Mouse (Mus musculus): ENCODE measurements around the gene Cmip. TPM values are rescaled to one million over a fixed set of nuclear protein-coding genes. Genes with fewer than 3 reads are reported as not detected.

The Cmip gene
- polyA plus RNA-seq, 1 experiment from 2014 or later = 106 TPM

DNA sequence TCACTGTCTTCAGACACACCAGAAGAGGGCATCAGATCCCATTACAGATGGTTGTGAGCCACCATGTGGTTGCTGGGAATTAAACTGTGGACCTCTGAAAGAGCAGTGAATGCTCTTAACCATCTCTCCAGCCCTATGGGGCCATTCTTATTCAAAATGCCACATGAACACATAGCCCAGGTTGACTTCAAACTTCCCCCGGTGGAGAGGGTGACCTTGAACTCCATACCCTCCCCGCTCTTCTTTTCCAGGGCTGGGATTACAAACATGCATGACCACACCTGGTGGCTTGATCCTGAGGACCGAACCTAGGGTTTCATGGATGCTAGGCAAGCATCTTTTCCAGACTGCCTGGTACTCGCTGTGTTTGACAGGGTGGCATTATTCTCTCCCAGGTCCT is 20.3 kb upstream of the Cmip start:
- no peaks in the 10 kb centered on the region for H3K36me3 ChIP-seq (ENCODE audit: control insufficient read depth, insufficient read depth, low read length)
- H3K4me1 ChIP-seq (ENCODE audit: control insufficient read depth, insufficient read depth, low read length) = no peaks in the 10 kb centered on the region
- DNase-seq = no peak
- H3K9ac ChIP-seq (replicated peaks; ENCODE audit: low read length) = no peak overlapping the region
- no peak for ATAC-seq (ENCODE audit: low FRiP score, low TSS enrichment)
- 90% methylated on average over 4 of the region's 4 CpGs for WGBS
- no peak overlapping the region for H3K4me2 ChIP-seq (ENCODE audit: low read length)
- H3K27ac ChIP-seq (replicated peaks; ENCODE audit: low read depth, low read length) = no peak overlapping the region
- H3K9me3 ChIP-seq (ENCODE audit: control insufficient read depth, low read length) = no peaks in the 10 kb centered on the region
- H3K27me3 ChIP-seq (ENCODE audit: control insufficient read depth, insufficient read depth, low read length) = no peaks in the 10 kb centered on the region
- no peak overlapping the region for H3K4me3 ChIP-seq (replicated peaks; ENCODE audit: low read depth, low read length)

DNA sequence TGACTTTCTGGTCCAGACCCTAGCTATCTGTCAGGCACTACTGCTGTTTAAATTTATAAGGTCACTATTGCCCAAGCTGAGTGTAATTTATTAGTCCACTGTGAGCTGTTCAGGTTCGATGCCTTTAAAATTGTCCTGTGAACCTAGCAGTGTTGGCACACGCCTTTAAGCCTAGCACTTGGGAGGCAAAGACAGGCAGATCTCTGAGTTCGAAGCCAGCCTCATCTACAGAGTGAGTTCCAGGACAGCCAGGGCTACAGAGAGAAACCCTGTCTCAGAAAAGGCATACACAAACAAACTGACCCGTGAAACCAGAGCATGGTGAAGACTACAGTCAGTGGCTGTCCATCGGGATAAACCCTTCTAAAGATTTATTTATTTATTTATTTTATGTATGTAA is 16.5 kb upstream of the Cmip start:
- H3K9me3 ChIP-seq (ENCODE audit: control insufficient read depth, low read length) = no peaks in the 10 kb centered on the region
- ATAC-seq (ENCODE audit: low FRiP score, low TSS enrichment) (no peak), DNase-seq (no peak)
- no peaks in the 10 kb centered on the region for H3K36me3 ChIP-seq (ENCODE audit: control insufficient read depth, insufficient read depth, low read length)
- 93% methylated on average over 5 of the region's 5 CpGs for WGBS
- no peak overlapping the region for H3K4me2 ChIP-seq (ENCODE audit: low read length)
- no peak overlapping the region for H3K9ac ChIP-seq (replicated peaks; ENCODE audit: low read length)
- H3K27ac ChIP-seq (replicated peaks; ENCODE audit: low read depth, low read length) = no peak overlapping the region
- no peaks in the 10 kb centered on the region for H3K27me3 ChIP-seq (ENCODE audit: control insufficient read depth, insufficient read depth, low read length)
- H3K4me1 ChIP-seq (ENCODE audit: control insufficient read depth, insufficient read depth, low read length) = no peaks in the 10 kb centered on the region
- no peak overlapping the region for H3K4me3 ChIP-seq (replicated peaks; ENCODE audit: low read depth, low read length)

DNA sequence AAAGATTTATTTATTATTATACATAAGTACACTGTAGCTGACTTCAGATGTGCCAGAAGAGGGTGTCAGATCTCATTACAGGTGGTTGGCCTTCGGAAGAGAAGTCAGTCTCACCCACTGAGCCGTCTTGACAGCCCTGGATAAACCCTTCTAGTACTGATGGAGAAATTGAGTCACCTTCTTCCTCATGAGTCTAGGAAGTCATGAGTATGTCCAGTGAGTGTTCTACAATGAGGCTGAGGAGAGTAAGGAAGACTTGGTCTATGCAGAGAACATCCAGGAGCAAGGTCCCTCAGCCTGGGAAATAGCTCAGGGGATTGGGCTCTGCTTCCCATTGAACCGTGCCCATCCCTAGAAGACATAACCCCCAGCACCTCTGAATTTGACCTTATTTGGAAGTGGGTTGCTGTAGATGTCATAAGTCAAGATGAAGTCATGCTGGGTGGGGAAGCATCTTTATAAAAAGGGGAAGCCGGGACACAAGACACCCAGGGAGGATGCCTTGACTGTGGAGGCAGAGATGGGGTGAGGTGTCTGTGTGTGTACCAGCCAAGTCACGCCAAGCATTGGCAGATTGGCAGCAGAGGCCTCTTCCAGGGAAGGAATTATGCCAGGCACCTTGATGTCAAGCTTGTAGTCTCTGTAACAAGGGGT is 15.9 kb upstream of the Cmip start:
- Histone ChIP-seq H3K4me3 (replicated peaks; ENCODE audit: low read depth, low read length) (no peak overlapping the region), H3K4me2 (ENCODE audit: low read length) (no peak overlapping the region), H3K4me1 (ENCODE audit: control insufficient read depth, insufficient read depth, low read length) (no peaks in the 10 kb centered on the region), H3K27me3 (ENCODE audit: control insufficient read depth, insufficient read depth, low read length) (no peaks in the 10 kb centered on the region), H3K9me3 (ENCODE audit: control insufficient read depth, low read length) (no peaks in the 10 kb centered on the region), H3K36me3 (ENCODE audit: control insufficient read depth, insufficient read depth, low read length) (no peaks in the 10 kb centered on the region), H3K27ac (replicated peaks; ENCODE audit: low read depth, low read length) (no peak overlapping the region), H3K9ac (replicated peaks; ENCODE audit: low read length) (no peak overlapping the region)
- no peak for DNase-seq
- no peak for ATAC-seq (ENCODE audit: low FRiP score, low TSS enrichment)
- 82% methylated on average over 5 of the region's 5 CpGs for WGBS

DNA sequence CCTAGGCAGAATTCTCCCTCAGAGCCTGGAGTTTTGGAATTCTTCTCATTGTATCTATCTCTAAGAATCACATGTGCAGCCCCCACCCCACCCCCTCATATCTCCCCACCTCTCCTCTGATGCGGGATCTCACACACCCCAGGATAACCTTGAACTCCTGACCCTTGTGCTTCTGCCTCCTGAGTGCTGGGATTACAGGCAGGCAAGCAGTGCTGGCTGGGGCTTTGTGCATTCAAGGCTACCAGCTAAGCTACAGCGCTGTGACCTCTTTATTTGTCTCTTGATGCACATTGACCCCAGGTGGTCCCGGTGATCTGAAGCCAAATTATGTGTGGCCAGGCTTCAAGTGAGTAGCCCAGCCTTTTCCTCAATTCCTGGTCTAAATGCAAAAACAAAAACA is 15.0 kb upstream of the Cmip start:
- no peaks in the 10 kb centered on the region for H3K36me3 ChIP-seq (ENCODE audit: control insufficient read depth, insufficient read depth, low read length)
- 14% methylated on average over 3 of the region's 3 CpGs for WGBS
- ATAC-seq (ENCODE audit: low FRiP score, low TSS enrichment) (no peak), DNase-seq (no peak)
- H3K4me2 ChIP-seq (ENCODE audit: low read length) = no peak overlapping the region
- no peak overlapping the region for H3K9ac ChIP-seq (replicated peaks; ENCODE audit: low read length)
- H3K27ac ChIP-seq (replicated peaks; ENCODE audit: low read depth, low read length) = no peak overlapping the region
- no peak overlapping the region for H3K4me3 ChIP-seq (replicated peaks; ENCODE audit: low read depth, low read length)
- no peaks in the 10 kb centered on the region for H3K9me3 ChIP-seq (ENCODE audit: control insufficient read depth, low read length)
- H3K4me1 ChIP-seq (ENCODE audit: control insufficient read depth, insufficient read depth, low read length) = no peaks in the 10 kb centered on the region
- H3K27me3 ChIP-seq (ENCODE audit: control insufficient read depth, insufficient read depth, low read length) = no peaks in the 10 kb centered on the region

DNA sequence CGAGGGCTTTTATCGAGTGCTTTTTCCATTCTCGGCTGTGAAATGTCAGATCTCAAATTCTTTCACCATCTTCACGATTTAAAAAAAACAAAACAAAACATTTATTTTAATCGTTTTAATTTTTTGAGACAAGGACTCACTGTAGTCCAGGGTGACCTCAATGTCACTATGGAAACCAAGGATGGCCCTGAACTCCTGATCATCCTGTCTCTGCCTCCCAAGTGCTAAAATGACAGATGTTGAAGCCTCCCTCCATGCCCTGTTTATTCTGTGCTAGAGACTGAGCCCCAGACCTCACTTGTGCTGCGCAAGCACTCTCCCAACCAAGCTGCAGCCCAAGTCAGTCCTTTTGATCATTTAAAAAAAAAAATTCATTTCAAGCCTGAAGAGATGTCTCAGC is 14.6 kb upstream of the Cmip start:
- no peak for ATAC-seq (ENCODE audit: low FRiP score, low TSS enrichment)
- no peaks in the 10 kb centered on the region for H3K27me3 ChIP-seq (ENCODE audit: control insufficient read depth, insufficient read depth, low read length)

DNA sequence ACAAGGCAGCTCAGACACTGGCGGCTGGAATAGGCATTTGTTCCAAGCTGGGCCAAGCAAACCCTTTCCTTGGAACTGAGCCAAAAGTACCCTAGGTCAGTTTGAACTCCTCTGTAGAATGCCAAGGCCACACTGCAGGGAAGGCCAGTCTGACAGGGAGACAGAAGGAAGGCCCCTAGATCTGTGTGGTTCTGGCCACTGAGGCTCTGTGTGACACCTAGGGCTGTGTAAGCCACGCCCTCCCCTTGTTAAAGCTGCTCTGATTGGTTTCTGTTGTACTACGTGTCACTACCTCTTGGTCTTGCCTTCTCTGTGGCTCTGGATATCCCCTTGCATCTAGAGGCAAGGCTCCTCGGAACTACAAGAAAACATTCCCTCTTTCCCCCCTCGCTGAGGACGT is 12.3 kb upstream of the Cmip start:
- Histone ChIP-seq H3K4me2 (ENCODE audit: low read length) (no peak overlapping the region), H3K4me3 (replicated peaks; ENCODE audit: low read depth, low read length) (no peak overlapping the region), H3K27me3 (ENCODE audit: control insufficient read depth, insufficient read depth, low read length) (no peaks in the 10 kb centered on the region), H3K27ac (replicated peaks; ENCODE audit: low read depth, low read length) (no peak overlapping the region), H3K9ac (replicated peaks; ENCODE audit: low read length) (no peak overlapping the region), H3K9me3 (ENCODE audit: control insufficient read depth, low read length) (no peaks in the 10 kb centered on the region), H3K36me3 (ENCODE audit: control insufficient read depth, insufficient read depth, low read length) (no peaks in the 10 kb centered on the region), H3K4me1 (ENCODE audit: control insufficient read depth, insufficient read depth, low read length) (no peaks in the 10 kb centered on the region)
- 44% methylated on average over 6 of the region's 6 CpGs for WGBS
- DNase-seq (no peak), ATAC-seq (ENCODE audit: low FRiP score, low TSS enrichment) (no peak)

More for the DNA sequence above, 14.6 kb upstream of the Cmip start:
- H3K36me3 ChIP-seq (ENCODE audit: control insufficient read depth, insufficient read depth, low read length) = no peaks in the 10 kb centered on the region
- H3K4me1 ChIP-seq (ENCODE audit: control insufficient read depth, insufficient read depth, low read length) = no peaks in the 10 kb centered on the region
- 77% methylated on average over 6 of the region's 6 CpGs for WGBS
- no peak overlapping the region for H3K9ac ChIP-seq (replicated peaks; ENCODE audit: low read length)
- no peak overlapping the region for H3K27ac ChIP-seq (replicated peaks; ENCODE audit: low read depth, low read length)
- H3K9me3 ChIP-seq (ENCODE audit: control insufficient read depth, low read length) = no peaks in the 10 kb centered on the region
- no peak for DNase-seq
- no peak overlapping the region for H3K4me3 ChIP-seq (replicated peaks; ENCODE audit: low read depth, low read length)
- no peak overlapping the region for H3K4me2 ChIP-seq (ENCODE audit: low read length)

DNA sequence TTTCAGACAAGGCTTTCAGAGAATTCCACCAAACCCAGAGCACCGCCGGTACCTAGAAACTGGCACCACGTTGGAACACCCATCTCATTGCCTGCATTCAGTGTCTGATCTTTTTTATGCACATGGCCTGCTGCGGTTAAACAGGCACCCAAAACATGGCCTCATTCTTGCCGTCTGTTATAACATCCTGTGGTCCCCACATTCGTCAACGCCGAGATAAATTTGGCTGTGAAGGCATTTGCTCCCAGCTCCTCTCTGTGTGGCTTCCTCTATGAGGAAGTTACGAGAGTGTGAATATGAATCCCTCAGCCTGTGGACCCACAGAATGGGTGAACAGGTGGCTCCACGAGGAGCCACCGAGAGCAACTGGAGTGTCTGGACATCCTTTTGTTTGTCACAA is 8.5 kb upstream of the Cmip start:
- no peak overlapping the region for H3K4me3 ChIP-seq (replicated peaks; ENCODE audit: low read depth, low read length)
- DNase-seq (no peak), ATAC-seq (ENCODE audit: low FRiP score, low TSS enrichment) (no peak)
- no peak overlapping the region for H3K4me2 ChIP-seq (ENCODE audit: low read length)
- H3K9ac ChIP-seq (replicated peaks; ENCODE audit: low read length) = no peak overlapping the region
- no peak overlapping the region for H3K27ac ChIP-seq (replicated peaks; ENCODE audit: low read depth, low read length)
- no peaks in the 10 kb centered on the region for H3K9me3 ChIP-seq (ENCODE audit: control insufficient read depth, low read length)
- H3K4me1 ChIP-seq (ENCODE audit: control insufficient read depth, insufficient read depth, low read length) = no peaks in the 10 kb centered on the region
- no peaks in the 10 kb centered on the region for H3K27me3 ChIP-seq (ENCODE audit: control insufficient read depth, insufficient read depth, low read length)
- 91% methylated on average over 11 of the region's 11 CpGs for WGBS
- H3K36me3 ChIP-seq (ENCODE audit: control insufficient read depth, insufficient read depth, low read length) = no peaks in the 10 kb centered on the region

DNA sequence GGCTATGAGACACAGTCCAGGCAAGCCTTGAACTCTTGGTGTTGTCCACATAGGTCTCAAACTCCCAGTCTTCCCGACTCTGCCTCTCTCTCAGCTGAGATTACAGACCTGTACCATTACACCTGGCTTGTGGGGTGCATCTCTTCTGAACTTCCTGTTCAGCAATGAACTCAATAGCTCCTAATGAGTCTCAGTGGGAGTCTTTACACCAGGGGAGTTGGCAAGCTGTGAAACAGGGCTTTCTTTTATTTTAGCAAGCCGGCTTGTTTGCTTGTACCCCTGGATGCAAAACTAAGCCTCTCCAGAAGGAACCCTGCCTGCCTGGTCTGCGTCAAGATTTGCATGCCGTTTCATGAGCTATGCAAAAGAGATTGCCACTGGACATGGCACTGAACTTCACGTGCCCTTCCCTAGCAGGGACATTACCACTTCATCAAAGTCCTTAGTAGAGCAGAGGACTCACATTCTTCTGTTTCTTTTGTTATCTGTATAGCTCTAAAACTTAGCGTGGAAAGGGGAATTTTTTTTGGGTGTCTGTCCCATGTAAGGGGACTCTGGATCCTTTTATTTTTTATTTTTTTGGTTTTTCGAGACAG is 5.7 kb upstream of the Cmip start:
- no peak overlapping the region for H3K27ac ChIP-seq (replicated peaks; ENCODE audit: low read depth, low read length)
- WGBS = 37% methylated on average over 7 of the region's 7 CpGs
- no peak overlapping the region for H3K9ac ChIP-seq (replicated peaks; ENCODE audit: low read length)
- no peak for ATAC-seq (ENCODE audit: low FRiP score, low TSS enrichment)
- H3K4me1 ChIP-seq (ENCODE audit: control insufficient read depth, insufficient read depth, low read length) = no peaks in the 10 kb centered on the region
- no peak overlapping the region for H3K4me3 ChIP-seq (replicated peaks; ENCODE audit: low read depth, low read length)
- no peaks in the 10 kb centered on the region for H3K9me3 ChIP-seq (ENCODE audit: control insufficient read depth, low read length)
- no peak for DNase-seq
- no peaks in the 10 kb centered on the region for H3K27me3 ChIP-seq (ENCODE audit: control insufficient read depth, insufficient read depth, low read length)
- H3K4me2 ChIP-seq (ENCODE audit: low read length) = no peak overlapping the region
- no peaks in the 10 kb centered on the region for H3K36me3 ChIP-seq (ENCODE audit: control insufficient read depth, insufficient read depth, low read length)

DNA sequence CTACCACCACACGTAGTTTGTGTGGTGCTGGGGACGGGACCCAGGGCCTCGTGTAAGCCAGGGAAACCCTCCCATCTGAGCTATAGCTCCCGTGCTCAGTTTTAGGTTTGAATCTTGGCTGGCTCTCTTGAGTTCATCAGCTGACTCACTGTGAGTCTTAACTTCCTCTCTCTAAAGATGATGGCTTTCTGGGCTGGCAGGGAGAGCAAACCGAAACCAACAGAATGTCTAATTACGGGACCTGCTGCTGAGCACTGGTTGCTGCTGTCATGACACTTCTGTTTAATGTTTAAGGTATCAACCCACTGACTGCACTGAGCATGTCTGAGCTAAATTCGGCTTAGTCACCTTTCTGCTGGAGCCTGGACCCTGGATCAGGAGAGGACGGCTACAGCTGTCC is 4.2 kb upstream of the Cmip start:
- DNase-seq (no peak), ATAC-seq (ENCODE audit: low FRiP score, low TSS enrichment) (no peak)
- Histone ChIP-seq H3K4me3 (replicated peaks; ENCODE audit: low read depth, low read length) (no peak overlapping the region), H3K9me3 (ENCODE audit: control insufficient read depth, low read length) (no peaks in the 10 kb centered on the region), H3K36me3 (ENCODE audit: control insufficient read depth, insufficient read depth, low read length) (no peaks in the 10 kb centered on the region), H3K27ac (replicated peaks; ENCODE audit: low read depth, low read length) (no peak overlapping the region), H3K4me2 (ENCODE audit: low read length) (no peak overlapping the region), H3K27me3 (ENCODE audit: control insufficient read depth, insufficient read depth, low read length) (no peaks in the 10 kb centered on the region), H3K9ac (replicated peaks; ENCODE audit: low read length) (no peak overlapping the region), H3K4me1 (ENCODE audit: control insufficient read depth, insufficient read depth, low read length) (no peaks in the 10 kb centered on the region)
- 96% methylated on average over 8 of the region's 8 CpGs for WGBS
